Mouse (Mus musculus) heart, postnatal 36 days (tissue): ENCODE measurements around the gene Dhtkd1. TPM values are rescaled to one million over a fixed set of nuclear protein-coding genes. Genes with fewer than 3 reads are reported as not detected.
"Not testable (repeated sequence)": the region's sequence is repeated elsewhere in the genome, so short reads cannot be mapped to it uniquely, and the experiment has no call there.

Source experiments
- DNase-seq, 2 experiments: peaks; one replicate each; pipeline ENCODE4 v3.0.0; 2021 to 2022
- intact Hi-C: fragments of 180-260 bp; cut with DNase I; formaldehyde crosslinking; loops from one replicate; pipeline ENCODE4 v1.15.1; 2025
- total RNA-seq, 2 experiments: library from RNA; stranded (reverse); gene quantifications; 2 replicates each; pipeline ENCODE4 v1.2.3; 2021

Dhtkd1 gene
- total RNA-seq, result 1 to 10 TPM; 2.8 to 6.7 TPM

- intact Hi-C loops, result no loop called here
- peak; percentile 62 to 73 for DNase-seq
These were observed at the start of gene Dhtkd1 for GRCm38 (mm10) chr2:5942416-5943032. TSS of gene Dhtkd1 (minus strand) at chr2:5942792.

- DNase-seq, result no peak
- intact Hi-C loops, result no loop called here
These were observed 34.9 kb upstream of the Dhtkd1 start for GRCm38 (mm10) chr2:5977532-5977931.

GRCm38 (mm10) chr2:5970629-5971028 lies 28.0 kb upstream of the Dhtkd1 start:
- DNase-seq, intact Hi-C loops: not testable (repeated sequence)

- intact Hi-C loops, result no loop called here
- no peak for DNase-seq
These were observed 23.4 kb upstream of the Dhtkd1 start for GRCm38 (mm10) chr2:5965972-5966371.

- intact Hi-C loops, DNase-seq: not testable (repeated sequence)
These were observed 21.1 kb upstream of the Dhtkd1 start for GRCm38 (mm10) chr2:5963729-5964128.

GRCm38 (mm10) chr2:5962265-5962664 lies 19.7 kb upstream of the Dhtkd1 start:
- intact Hi-C loops, result no loop called here
- no peak for DNase-seq

- intact Hi-C loops, result loop anchor here (10.0 kb wide), 1 partner anchor 367 kb away; the partner anchor contains the start of gene Usp6nl
These were observed 15.1 kb upstream of the Dhtkd1 start for GRCm38 (mm10) chr2:5957705-5958104.

GRCm38 (mm10) chr2:5951621-5952211 lies 9.1 kb upstream of the Dhtkd1 start:
- peak in 1 of 2 experiments; percentile 42 for DNase-seq
- intact Hi-C loops, result loop anchor here (5.0 to 10.0 kb wide), 2 partner anchors 104 to 373 kb away; partner anchors contain the start of genes Cdc123, Nudt5 and Usp6nl

More at GRCm38 (mm10) chr2:5957705-5958104, 15.1 kb upstream of the Dhtkd1 start:
- DNase-seq, result no peak

- intact Hi-C loops, result loop anchor here (5.0 to 10.0 kb wide), 2 partner anchors 104 to 374 kb away; partner anchors contain the start of genes Cdc123, Nudt5 and Usp6nl
- DNase-seq, result peak; percentile 92 to 95
These were observed 8.4 kb upstream of the Dhtkd1 start, which contains the start of gene Upf2 for GRCm38 (mm10) chr2:5950766-5951595. TSS of gene Upf2 (plus strand) at chr2:5951469.

GRCm38 (mm10) chr2:5950305-5950704 lies 7.7 kb upstream of the Dhtkd1 start:
- intact Hi-C loops, result loop anchor here (5.0 to 10.0 kb wide), 2 partner anchors 103 to 374 kb away; partner anchors contain the start of genes Cdc123, Nudt5 and Usp6nl
- peak in 1 of 2 experiments; percentile 22 for DNase-seq

GRCm38 (mm10) chr2:5949821-5950220 lies 7.2 kb upstream of the Dhtkd1 start:
- intact Hi-C loops, result loop anchor here (5.0 to 10.0 kb wide), 2 partner anchors 103 to 375 kb away; partner anchors contain the start of genes Cdc123, Nudt5 and Usp6nl
- not testable (repeated sequence) for DNase-seq

GRCm38 (mm10) chr2:5948964-5949363 lies 6.4 kb upstream of the Dhtkd1 start:
- DNase-seq, result no peak
- intact Hi-C loops, result no loop called here

- intact Hi-C loops, result no loop called here
- DNase-seq, result no peak
These were observed 4.3 kb upstream of the Dhtkd1 start for GRCm38 (mm10) chr2:5946876-5947275.

GRCm38 (mm10) chr2:5945629-5946028 lies 3.0 kb upstream of the Dhtkd1 start:
- intact Hi-C loops, result no loop called here
- no peak for DNase-seq

- DNase-seq, result no peak
- intact Hi-C loops, result no loop called here
These were observed 479 bp upstream of the Dhtkd1 start for GRCm38 (mm10) chr2:5943071-5943470.

GRCm38 (mm10) chr2:5941861-5942415 lies 654 bp downstream of the Dhtkd1 start:
- intact Hi-C loops, result no loop called here
- DNase-seq, result no peak

- intact Hi-C loops, result no loop called here
- no peak for DNase-seq
These were observed 1.7 kb downstream of the Dhtkd1 start for GRCm38 (mm10) chr2:5940936-5941335.

GRCm38 (mm10) chr2:5939911-5940310 lies 2.7 kb downstream of the Dhtkd1 start:
- no peak for DNase-seq
- intact Hi-C loops, result no loop called here

GRCm38 (mm10) chr2:5939319-5939718 lies 3.3 kb downstream of the Dhtkd1 start:
- intact Hi-C loops, result no loop called here

GRCm38 (mm10) chr2:5936550-5936949 lies 6.0 kb downstream of the Dhtkd1 start:
- no peak for DNase-seq
- intact Hi-C loops, result no loop called here

More at GRCm38 (mm10) chr2:5939319-5939718, 3.3 kb downstream of the Dhtkd1 start:
- no peak for DNase-seq
